Mouse (Mus musculus): ENCODE results near the gene Hnrnpa1.
A peak's percentile ranks its signal among the peaks of the same experiment; 100 is the strongest.

DNA sequence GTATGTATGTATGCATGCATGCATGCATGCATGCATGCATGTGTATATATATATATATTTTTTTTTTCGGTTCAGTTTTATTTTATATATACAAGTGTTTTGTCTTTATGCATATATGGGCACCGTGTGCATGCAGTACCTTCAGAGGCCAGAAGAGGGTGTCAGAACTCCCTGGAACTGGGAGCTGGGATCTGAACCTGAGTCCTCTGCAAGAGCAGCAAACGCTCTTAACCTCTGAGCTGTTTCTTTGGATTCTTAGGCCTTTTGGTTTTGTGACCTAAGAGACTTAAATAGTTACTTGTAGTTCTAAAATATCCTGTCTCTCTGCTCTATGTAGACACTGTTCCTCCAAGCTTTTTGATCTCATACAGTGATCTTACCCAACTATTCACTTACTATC, 43.8 kb downstream of the Hnrnpa1 start:
- peak; percentile 69 for TF ChIP-seq CTCF (IDR thresholded peaks at IDR 0.05; ENCODE audit: borderline replicate concordance, extremely low read depth, insufficient read depth, insufficient read length)
- no peak for TF ChIP-seq POLR2A (IDR thresholded peaks at IDR 0.05; ENCODE audit: borderline replicate concordance, extremely low read depth, insufficient read depth, insufficient read length, poor library complexity, severe bottlenecking)
